Mouse (Mus musculus): ENCODE measurements around the gene Lrrc20.

Gene Lrrc20

GRCm38 (mm10) chr10:61627938-61628250 lies 152.3 kb downstream of the Lrrc20 start:
- no peak for DNase-seq (ENCODE audit: low read depth, low spot score)

All from brain, embryonic 18.5 days (tissue).